Mouse (Mus musculus): ENCODE results near the gene Cyb5r3. TPM values are rescaled to one million over a fixed set of nuclear protein-coding genes. Genes with fewer than 3 reads are reported as not detected.
"Not testable (repeated sequence)": the region's sequence is repeated elsewhere in the genome, so short reads cannot be mapped to it uniquely, and the experiment has no call there.

Cyb5r3 gene
- total RNA-seq, 2 experiments from 2014 or later: 63.7 to 65.6 TPM

DNA sequence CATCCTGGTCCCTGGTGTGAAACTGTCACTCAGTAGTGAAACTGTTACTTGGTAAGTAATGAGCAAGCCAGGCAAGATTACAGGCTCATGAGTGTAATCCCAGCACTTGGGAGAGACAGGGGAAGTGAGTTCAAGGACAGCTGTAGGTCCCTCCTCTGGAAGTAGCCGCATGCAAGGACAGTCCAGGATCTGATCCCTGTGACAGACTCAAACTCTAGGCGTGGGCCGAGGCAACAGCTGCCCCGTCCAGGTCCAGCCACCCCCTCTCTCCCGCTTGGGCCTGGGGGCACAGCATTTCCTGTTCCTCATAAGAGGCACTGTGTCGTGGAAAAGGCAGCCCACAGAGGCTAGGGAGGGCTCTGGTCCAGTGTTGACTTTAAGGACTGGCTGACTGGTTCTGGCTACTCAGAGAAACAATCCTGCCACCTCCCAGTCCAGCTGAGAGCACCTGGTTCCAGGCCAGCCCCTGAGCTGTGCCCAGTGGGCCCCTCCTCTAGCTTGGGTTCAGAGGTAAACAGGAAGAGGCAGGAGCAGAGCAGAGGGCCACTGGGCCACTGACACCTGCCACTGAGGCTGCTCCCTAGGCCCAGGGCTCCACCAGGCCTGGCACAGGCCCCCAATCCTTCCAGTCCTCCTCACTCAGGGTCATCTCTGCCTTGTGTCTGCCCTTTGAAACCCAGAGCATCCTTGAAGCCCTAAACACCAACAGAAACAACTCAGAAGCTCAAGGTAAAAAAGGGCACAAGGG lies 16.5 kb downstream of the Cyb5r3 start:
- no peak overlapping the region for H3K4me3 ChIP-seq
- DNase-seq (ENCODE audit: low spot score in 2 of 2): no peak
- H3K27ac ChIP-seq: no peak overlapping the region
- TF ChIP-seq CTCF (conservative IDR thresholded peaks at IDR 0.05): no peak

DNA sequence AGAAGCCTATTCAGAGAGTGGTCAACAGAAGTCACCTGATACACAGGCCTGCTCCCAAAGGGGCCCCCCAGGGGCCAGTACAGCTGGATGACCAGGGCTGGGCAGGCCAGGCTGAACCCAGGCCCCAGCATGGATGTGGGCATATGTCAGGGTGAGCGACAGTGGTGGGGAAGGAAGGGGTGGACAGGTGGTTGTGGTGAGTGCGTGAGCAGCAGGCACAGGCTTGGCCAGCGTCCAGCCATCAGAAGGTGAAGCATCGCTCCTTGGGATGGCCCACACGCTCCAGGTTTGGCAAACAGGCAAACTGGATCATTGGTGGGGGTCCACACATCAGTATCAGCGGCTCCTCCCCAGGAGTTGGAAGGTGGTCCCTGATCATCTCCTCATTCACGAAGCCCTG lies 18.1 kb downstream of the Cyb5r3 start:
- H3K4me3 ChIP-seq: no peak overlapping the region
- H3K27ac ChIP-seq: no peak overlapping the region
- TF ChIP-seq CTCF (conservative IDR thresholded peaks at IDR 0.05): no peak
- no peak for DNase-seq (ENCODE audit: low spot score in 2 of 2)

DNA sequence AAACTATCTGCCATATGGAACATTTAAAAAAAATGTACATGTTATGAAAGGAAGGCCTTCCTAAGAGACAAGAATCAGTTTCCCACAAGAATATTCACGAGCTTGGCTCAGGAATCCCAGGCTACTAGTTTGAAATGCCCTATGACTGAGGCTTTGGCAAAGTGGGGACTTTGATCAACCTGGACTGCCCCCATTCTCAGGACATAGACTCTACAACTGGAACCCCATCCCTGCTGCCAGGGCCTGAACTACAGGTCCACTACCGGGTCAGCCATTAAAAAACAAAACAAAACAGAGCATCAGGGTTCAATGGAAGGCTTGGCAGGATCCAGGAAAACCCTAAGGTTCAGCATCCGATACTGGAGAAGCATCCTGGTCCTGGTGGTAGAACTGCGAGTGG lies 21.7 kb downstream of the Cyb5r3 start:
- Histone ChIP-seq H3K4me3 (no peak overlapping the region), H3K27ac (peak overlapping the region; percentile 32; the same call in 1 of the 2 replicates)
- DNase-seq (ENCODE audit: low spot score in 2 of 2): no peak
- TF ChIP-seq CTCF (conservative IDR thresholded peaks at IDR 0.05): no peak

DNA sequence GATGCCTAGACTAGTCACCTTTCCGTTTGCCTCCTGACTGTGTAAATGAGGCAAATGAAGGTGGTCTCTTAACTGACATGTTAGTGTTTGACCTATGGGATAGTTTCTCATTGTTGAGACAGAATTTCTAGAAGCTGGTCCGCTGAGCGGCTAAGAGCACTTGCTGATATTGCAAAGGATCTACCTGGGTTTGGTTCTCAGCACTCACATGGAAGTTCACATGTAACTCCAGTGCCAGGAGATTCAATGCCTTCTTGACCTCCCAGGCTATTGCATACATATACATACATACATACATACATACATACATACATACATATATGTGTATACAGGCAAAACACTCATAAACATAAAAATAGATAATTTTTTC lies 22.3 kb downstream of the Cyb5r3 start:
- no peak for TF ChIP-seq CTCF (conservative IDR thresholded peaks at IDR 0.05)

GRCm38 (mm10) chr15:83149196-83150072 lies 23.0 kb downstream of the Cyb5r3 start, which contains the start of gene Poldip3:
Poldip3 (minus strand) TSS chr15:83149384.
- Histone ChIP-seq H3K27ac (peak within 1 kb of the TSS; percentile 100), H3K4me3 (peak within 1 kb of the TSS; percentile 97)
- no peak; the same call in 1 of the 2 replicates for TF ChIP-seq CTCF (conservative IDR thresholded peaks at IDR 0.05)

More for the DNA sequence above, 22.3 kb downstream of the Cyb5r3 start:
- H3K4me3 ChIP-seq: peak overlapping the region; percentile 97
- no peak for DNase-seq (ENCODE audit: low spot score in 2 of 2)
- H3K27ac ChIP-seq: peak overlapping the region; percentile 100

DNA sequence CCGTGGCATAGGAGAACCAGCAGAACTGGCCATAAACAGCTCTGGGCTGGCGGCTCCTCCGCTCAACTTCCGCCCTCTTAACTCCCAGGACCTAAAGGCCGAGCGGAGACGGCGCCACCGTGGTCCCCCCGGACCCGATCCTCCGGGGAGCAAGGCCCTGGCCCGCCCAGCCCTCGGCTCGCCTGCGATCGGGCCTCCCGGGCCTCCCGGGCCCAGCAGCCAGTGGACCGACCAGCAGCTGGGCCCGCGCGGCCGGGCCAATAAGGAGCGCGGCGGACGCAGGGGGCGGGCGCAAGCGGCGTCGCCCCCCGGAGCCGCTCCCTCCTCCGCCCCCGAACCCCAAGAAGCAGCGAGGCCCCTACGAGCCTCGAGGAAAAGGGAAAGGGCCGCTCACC lies 23.6 kb downstream of the Cyb5r3 start:
- Histone ChIP-seq H3K4me3 (peak overlapping the region; percentile 97), H3K27ac (peak overlapping the region; percentile 100)
- no peak for DNase-seq (ENCODE audit: low spot score in 2 of 2)
- 0 out of 2 replicates have a peak, but pooled peaks have one; percentile 21 for TF ChIP-seq CTCF (conservative IDR thresholded peaks at IDR 0.05)

More at GRCm38 (mm10) chr15:83149196-83150072, 23.0 kb downstream of the Cyb5r3 start, which contains the start of gene Poldip3:
- peak; percentile 96 to 98 for DNase-seq (ENCODE audit: low spot score in 2 of 2)

GRCm38 (mm10) chr15:83148395-83148794 lies 24.0 kb downstream of the Cyb5r3 start:
- peak overlapping the region; percentile 97 for H3K4me3 ChIP-seq
- TF ChIP-seq CTCF (conservative IDR thresholded peaks at IDR 0.05): no peak
- H3K27ac ChIP-seq: peak overlapping the region; percentile 100
- no peak for DNase-seq (ENCODE audit: low spot score in 2 of 2)

GRCm38 (mm10) chr15:83145541-83145940 lies 26.9 kb downstream of the Cyb5r3 start:
- no peak for DNase-seq (ENCODE audit: low spot score in 2 of 2)
- H3K27ac ChIP-seq: no peak overlapping the region
- H3K4me3 ChIP-seq: no peak overlapping the region
- no peak for TF ChIP-seq CTCF (conservative IDR thresholded peaks at IDR 0.05)

DNA sequence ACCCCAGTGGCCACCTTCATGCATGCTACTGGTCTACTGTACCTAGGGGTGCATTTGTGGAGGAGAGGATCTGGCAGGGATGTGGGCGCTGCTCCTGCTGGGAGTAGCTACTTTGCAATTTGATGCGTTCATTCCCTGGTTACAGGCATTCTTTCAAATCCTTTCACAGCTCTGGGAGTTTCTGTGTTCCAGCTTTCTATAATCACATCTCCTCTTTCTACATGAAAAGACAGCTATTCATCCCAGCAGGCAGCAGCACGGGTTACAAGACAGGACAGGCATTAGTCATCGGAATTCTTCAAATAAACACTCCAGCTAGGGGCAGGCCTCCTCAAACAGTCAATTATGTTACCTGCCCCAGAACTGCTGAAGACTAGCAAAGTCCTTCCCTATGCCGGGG lies 29.5 kb downstream of the Cyb5r3 start:
- DNase-seq (ENCODE audit: low spot score in 2 of 2): peak in 1 of 2 experiments; percentile 56
- TF ChIP-seq CTCF (conservative IDR thresholded peaks at IDR 0.05): no peak
- no peak overlapping the region; the same call in 1 of the 2 replicates for H3K4me3 ChIP-seq
- H3K27ac ChIP-seq: peak overlapping the region; percentile 78

DNA sequence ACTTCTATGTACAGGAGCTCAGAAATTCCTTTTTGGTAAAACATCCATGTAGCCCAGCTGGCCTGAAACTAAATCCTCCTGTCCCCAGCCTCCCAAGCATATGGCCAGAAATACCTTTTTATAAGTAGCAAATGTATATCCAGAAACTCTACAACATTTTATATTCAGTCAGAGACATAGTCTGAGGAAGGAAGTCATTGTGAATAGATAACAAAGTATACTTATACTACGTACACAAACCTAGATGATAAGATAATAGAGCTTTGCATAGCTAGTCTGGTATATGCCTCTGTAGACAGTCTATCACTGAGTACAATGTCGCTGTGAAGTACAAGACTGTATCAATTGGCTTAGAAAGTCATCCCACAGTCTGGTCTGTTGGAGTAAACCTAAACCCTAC lies 36.7 kb downstream of the Cyb5r3 start:
- Histone ChIP-seq H3K27ac (no peak overlapping the region), H3K4me3 (no peak overlapping the region)
- no peak for TF ChIP-seq CTCF (conservative IDR thresholded peaks at IDR 0.05)
- no peak for DNase-seq (ENCODE audit: low spot score in 2 of 2)

- H3K27ac ChIP-seq: no peak overlapping the region
- no peak overlapping the region for H3K4me3 ChIP-seq
- no peak for TF ChIP-seq CTCF (conservative IDR thresholded peaks at IDR 0.05)
- no peak for DNase-seq (ENCODE audit: low spot score in 2 of 2)
Observed at GRCm38 (mm10) chr15:83134671-83135070, 37.7 kb downstream of the Cyb5r3 start.

GRCm38 (mm10) chr15:83129530-83130231 lies 42.7 kb downstream of the Cyb5r3 start:
- no peak overlapping the region for H3K4me3 ChIP-seq
- no peak for DNase-seq (ENCODE audit: low spot score in 2 of 2)
- no peak for TF ChIP-seq CTCF (conservative IDR thresholded peaks at IDR 0.05)
- no peak overlapping the region for H3K27ac ChIP-seq

GRCm38 (mm10) chr15:83127037-83127436 lies 45.4 kb downstream of the Cyb5r3 start:
- not testable (repeated sequence) for H3K4me3 ChIP-seq; DNase-seq (ENCODE audit: low spot score in 2 of 2); H3K27ac ChIP-seq
